Mouse (Mus musculus) monocyte, adult 2 months (primary cell): ENCODE measurements at regions not wholly inside any gene's neighbourhood (a gene's known extent, or its start where the extent isn't known, plus 50 kb on each side); places are given as distances from the start of the nearest gene placed in this dataset.

ENCODE experiments used
- DNase-seq, 2 experiments: peaks; one replicate each; pipeline ENCODE4 v3.0.0; 2022; ENCODE audit warnings: low spot score in 2 of 2, low read depth in 1 of 2

DNA sequence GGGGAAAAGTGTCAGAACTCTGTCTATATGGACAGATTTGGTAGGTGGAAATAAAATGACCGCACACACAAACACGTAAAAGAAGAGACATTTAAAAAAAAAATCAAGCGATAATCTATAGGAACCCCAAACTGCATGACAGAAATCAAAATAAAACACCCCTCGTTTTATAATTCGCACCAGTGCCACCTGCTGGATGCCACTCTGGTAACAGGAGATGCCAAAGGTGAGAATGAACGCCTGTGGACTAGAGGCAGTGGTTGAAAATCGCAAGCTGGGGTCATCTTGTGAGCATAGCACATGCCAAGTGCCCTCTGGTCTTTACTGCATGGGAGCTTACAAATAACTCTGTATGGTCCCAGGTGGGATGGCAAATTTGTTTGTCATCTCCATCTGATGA is 158.7 kb upstream of the Kazn start:
- no peak for DNase-seq

DNA sequence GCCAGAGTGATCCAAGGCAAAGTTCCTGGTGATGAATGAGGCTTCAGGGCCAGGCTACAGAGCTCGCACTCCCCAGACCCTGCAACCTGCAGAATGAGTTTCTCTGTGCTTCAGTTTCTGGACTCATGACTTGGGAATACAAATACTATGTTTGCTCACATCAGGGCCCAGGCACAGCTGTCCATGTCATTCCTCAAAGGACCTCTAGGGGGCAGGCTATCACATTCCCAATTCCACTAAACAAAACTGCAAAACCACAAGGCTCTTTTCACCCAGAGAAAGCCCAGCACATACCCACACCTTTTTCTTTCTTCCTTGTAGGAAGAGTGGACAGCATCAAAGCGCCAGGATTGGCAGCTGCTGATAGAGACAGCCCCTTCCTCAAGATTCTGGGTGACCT is 153.7 kb upstream of the Kazn start:
- no peak for DNase-seq

DNA sequence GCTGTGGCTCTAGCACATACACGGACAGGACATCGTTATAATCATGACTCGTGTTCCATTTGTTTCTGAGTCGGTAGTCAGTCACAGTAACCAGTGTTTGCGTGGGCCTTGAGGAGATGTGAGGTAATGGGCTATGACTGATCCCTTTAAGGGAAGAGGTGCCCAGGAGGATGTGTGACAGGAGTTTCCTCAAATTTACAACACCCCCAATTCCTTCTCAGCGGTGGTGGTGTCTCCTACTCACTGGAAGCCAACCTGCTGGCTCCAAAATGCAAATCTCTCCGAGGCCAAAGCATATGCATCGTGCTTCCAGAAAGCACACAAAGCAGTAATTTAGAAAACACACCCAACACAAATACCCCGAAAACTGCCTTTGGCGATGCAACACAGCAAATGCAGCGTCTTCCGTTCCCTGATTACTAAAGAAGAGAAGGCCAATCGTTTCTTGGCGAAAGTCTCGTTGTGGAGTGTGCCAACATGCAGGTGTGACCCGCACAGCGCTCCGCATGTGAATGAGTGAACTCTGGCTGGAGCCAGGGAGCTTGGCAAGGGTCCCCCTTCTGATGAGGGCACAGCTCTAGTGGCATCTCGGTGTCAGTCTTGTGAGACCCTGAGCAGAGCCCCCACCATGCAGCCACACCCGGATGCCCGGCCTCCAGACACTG is 151.5 kb upstream of the Kazn start:
- DNase-seq = no peak

DNA sequence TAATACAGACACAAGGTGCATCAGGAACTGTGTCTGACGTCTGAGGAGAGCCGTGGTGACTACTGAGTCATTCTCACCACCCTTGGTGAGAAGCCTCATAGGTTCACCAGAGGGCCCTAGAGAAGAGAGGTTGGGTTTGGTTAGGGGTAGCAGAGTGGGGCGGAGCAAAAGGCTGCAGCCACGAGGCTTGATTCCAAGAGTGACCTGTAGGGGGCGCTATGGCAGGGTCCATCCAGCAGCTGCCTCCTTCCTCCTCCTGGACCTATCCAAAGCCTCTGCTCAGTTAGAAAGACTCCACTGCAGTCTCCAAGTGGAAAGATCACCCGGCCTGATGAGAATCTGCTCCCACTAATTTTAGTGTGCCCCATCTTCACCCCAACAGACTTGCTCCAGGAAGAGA is 149.3 kb upstream of the Kazn start:
- no peak for DNase-seq

DNA sequence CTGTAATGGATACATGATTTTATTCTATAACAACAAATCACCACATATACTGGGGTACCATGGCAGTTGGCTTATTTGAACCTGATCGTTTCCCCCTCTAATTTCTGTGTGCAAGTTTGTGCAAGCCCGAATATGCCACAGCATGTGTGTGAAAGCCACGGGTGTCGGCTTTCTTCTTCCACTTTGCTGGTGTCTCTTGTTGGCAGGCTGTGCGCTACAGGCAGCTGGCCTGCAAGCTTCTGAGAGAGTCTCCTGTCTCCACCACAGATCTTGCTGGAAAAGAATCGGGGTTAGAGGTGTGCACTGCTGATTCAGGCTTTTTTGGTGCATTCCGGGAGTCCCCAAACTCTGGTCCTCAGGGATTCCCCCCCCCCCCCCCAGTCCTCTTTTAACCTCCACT is 142.0 kb upstream of the Kazn start:
- DNase-seq = no peak

DNA sequence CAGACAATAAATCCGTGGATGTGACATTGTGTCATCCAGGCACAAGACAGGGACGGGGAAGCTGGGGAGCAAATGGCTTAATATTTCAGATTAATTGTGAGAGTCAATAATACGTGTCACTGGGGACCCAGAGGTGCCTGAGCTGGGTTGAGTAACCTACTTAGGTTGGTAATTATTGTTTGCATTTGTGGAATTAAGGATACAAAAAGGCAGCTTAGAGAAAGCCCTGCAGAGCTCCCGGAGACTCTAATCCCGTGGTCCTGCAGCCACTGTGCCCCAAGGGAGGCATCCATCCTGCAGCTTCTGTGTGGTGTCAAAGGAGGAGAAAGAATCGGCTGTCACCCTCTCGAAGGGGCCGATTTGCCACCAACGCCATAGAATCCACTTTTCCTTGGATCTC is 139.3 kb upstream of the Kazn start:
- no peak for DNase-seq

DNA sequence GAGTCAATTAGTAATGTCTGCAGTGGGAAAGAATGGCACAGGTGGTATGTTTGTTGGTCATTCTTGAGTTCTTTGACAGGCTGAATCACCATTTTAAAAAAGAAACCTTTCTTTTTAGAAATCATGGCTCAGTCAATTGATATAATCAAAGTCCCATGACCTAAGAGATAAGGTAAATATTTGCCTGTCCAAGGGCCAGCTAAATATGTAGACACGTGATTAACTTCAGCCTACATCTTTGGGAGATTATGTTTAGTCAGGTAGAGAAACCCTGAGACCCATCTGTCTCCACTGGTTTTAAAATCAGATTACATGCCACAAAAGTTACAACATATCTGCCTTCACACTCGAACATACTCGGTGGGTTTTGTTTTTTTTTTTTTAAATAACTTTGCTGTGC is 128.6 kb upstream of the Kazn start:
- no peak for DNase-seq

DNA sequence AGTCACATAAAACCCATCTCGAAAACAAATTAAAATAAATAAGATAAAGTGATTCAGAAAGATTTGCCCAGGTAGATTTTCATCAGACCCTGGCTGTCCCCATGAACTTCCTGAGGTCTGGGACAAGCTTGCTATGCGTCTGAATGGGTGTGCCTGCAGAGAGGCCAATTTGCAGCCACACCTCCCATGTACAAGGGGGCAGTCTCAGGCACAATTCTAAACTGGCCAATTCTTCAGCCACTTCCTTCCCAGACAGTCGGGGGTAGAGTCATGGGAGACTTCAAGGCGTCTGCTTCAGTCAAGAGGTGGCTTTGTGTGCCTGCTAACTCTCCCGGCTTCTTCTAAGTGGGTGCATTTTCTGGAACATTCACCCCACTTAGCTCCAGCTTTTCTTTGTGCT is 122.9 kb upstream of the Kazn start:
- DNase-seq = no peak

DNA sequence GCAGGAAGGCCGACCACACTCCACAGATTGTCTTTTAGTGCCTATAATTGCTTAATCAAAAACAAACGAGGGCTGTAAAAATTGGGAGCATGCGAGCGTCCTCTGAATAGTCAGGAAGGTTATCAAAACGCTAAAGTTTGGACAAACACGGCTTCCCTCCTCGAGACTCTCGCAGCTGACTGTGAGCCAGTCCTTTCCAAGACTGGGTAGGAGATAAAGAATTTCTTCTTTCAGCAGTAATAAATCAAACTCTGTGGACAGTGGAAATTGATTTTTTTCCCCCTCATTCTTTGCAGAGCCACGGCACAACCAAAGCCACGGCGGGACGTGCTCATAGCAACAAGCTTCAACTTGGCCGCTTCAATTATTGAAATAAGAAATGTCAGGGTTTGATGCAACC is 119.7 kb upstream of the Kazn start:
- no peak for DNase-seq

DNA sequence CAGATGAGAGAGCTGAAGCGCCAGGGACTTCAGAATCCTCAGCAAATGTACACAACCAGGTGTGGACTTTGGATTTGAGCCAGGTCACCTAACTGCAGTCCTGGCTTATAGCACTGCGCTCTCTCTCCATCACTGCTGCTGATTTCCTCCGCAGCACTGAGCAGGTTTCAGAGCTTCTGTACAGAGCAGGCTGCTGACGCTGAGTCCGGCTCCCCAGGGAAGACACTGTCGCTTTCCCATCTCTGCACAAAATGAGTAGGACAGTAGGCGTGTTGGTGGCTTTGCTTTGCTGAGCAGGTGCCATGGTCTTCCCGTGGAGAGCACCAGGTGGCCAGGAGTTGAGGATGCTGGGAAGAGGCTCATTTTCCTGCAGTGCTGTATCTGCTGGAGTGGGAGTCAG is 116.2 kb upstream of the Kazn start:
- no peak for DNase-seq

DNA sequence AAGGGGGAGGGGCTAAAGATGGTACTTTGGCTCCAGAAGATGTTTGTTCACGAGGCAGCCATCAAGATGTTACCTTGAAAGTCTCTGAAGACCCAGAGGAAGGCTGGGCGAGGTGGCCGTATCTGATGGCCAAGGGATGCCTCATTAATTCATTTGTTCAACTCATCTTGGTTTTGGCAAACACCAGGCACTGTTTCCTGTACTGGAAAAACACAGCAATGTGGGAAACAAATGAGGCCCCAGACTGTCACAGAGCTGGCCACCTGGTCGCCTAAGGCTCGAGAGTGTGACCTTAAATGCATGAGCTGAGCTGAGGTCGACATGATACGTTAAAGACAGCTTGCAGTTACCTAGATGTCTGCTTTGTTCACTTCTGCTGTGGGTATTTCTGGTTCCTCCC is 114.3 kb upstream of the Kazn start:
- DNase-seq = no peak

DNA sequence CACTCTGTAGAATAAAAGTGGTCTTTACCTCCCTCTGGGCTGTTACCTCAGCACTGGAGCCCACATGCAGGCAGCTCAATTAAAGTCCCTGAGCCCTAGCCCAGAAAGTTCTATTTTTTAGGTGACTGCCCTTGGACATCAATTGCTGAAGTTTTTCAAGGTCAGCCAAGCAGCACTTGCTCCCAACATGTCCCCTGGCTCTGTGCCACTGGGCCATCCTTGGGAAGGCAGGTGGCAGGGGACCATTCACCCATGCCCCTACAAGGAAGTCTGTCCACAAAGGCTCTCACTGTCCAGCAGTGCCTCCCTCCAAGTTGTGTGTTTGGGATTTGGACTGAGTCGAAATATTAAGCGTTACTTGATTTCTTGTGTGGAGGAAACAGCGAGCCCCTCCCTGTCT is 112.6 kb upstream of the Kazn start:
- no peak for DNase-seq

DNA sequence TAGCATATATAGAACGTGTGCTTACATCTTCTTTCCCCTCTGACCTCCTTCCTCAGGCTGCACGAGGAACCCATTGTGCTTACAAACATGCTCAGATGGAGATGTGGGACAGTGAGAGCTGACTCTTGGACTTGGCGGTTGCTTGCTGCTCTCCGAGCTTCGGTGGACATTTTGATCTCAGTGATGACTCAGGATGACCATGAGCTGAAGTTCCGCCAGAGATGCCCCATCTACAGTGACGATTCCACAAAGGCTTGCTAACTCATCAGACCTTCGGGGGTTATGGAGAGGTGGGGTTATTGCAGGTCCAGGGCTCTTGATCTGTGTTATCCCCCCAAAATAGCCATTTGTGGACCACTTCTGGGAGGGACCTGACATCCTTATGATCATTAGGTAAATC is 111.8 kb upstream of the Kazn start:
- no peak for DNase-seq

DNA sequence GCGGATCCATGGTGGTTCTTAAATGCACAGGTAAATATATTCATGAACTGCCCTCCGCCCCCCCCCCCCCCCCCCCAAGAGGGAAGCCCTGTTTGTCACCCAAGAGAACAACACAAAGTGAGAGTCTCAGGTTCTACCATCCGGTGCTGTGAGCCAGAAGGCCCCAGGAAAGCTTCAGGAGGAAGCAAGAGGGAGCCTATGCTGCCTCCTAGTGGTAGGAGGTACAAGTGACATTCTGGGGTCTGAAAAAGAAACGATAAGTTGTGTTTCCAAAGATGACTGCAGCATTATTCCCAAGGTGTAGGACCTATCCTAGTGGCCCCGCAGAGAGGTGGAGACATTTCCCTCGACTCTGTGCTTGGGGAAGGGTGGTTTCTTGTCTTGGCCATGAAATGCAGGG is 109.7 kb upstream of the Kazn start:
- no peak for DNase-seq

DNA sequence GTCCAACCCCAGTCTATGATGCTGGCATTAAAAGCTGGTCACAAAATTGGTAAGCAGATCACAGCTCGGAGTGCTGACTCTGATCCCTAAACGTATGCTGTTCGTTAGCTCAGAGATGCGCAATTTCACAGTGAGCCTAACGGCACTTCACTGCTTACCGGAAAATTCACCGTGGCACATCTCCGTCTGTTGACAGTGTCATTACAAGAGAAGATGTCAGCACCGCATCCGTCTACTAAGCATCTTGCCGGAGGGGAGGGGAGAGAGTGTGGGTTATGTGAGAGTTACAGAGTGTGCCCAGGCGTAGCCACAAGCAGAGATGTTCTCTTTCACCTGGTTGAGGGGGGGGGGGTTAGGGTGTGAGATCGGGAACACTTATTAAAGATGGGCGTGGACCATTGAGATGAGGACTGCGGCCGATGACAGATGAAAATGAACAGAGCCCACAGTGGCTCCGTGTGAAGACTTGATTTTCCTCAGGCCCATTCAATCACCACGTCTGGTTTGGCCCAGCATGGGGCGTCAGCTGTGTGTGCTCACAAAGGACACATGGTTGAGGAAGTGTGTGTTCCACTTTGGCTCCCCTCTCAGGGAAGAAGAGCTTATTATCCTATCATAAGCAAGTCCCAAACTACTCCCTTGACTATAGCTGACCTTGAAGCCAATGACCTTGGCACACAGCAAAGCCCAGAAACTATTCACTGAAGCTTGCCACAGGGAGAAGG is 103.4 kb upstream of the Kazn start:
- no peak for DNase-seq

DNA sequence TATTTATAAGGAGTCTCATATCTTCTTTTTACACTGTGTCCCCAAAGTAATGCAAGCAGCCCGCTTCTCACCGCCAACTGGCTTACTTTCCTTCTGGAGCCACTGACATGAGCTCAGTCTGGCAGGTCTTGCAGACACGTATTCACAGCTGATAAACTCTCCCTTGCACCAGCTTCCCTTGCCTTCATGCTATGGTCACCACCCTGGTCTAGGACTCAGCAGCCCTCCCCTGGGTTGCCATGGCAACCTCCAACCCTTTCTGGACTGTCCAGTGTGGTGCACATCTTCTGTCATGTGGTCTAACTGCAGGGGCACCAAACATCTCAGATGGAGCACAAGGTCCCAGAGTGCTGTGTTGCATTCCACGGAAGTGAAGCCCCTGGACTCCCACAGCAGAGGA is 102.1 kb upstream of the Kazn start:
- no peak for DNase-seq

DNA sequence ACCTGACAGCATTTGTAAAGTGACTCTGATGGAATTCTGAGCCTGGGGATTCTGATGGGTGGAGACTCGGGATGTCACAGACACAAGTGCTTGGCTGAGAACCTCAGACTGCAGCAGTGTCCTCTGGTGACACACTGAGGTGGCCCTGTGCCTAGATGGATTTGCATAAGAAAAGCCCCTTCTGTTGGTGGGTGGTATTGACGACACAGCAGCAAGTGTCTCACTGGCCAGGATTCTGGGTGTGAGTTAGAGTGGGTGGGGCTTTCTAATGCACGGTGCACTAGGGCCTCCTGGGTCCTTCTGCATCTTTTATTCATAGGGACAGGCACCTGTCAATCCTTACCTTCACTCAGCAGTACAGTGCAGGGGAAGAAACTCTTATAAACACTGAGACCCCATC is 100.9 kb upstream of the Kazn start:
- no peak for DNase-seq

DNA sequence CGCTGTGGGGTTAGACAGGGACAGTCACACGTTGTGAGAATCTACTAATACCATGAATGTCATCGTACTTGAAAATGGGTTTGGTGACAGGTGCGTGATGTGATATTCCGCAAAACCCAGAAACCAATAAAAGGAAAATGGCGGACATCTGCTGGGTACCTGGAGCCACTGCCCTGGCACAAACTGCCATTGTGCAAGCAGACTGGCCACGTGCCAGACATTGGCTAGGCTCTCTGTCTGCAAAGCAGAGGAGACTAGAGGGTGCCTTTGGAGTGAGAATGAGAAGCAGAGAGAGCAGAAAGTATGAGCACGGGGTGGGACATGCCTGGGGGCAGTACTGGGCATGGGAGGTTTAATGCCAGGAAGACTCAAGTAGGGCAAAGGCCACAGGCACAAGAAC is 98.5 kb upstream of the Kazn start:
- DNase-seq = no peak

DNA sequence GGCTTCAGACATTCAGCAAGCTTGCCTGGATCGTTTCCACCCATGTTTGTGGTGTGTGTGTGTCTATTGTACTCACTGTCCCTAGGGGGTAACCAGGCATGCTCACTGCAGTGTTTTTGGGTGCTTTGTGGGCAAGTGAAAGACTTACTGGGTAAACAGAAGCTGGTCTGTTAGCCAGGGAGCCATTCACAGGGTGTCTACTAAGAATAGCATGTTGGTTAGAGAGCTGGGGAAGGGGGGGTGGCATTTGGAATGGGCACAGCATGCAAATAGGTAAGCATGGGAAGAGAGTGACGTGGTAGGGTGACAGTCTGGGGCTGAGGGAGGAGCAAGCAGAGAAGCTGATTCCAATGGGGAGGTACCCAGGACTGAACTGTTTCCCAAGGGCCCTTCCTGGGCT is 97.7 kb upstream of the Kazn start:
- no peak for DNase-seq

DNA sequence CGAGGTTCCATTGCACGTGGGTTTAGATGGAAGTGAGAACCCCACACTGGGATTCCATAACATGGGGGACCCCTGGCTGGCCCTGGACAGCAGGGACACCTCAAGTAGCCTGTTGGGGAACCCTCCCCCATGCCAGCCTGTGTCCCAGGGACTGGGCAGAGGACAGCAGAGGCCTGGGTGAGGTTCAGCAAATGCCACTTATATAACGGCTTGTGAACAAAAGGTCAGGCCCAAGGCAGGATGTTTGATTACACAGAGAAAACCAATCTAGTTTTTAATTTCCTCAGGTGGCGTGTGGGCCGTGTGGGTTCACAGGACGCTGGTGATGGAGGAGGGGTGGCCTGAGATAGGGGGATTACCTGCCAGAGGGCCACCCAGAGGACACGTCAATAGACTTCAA is 94.9 kb upstream of the Kazn start:
- DNase-seq = no peak

DNA sequence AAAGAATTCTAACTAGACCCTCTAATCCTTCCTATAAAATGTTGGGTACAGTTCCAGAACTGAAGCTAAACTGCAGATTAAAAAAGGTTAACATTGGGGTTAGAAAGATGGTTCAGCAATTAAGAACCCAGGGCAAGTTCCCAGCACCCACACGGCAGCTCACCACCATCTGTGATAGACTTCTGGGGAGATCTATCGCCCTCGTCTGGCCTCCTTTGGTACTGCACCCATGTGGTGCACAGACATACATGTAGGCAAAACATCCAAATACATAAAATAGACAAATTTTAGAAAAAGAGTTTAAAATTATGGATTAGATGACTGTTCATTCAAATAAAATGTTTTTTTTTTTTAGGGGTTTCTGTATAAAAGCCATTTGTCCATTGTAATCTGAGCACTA is 91.4 kb upstream of the Kazn start:
- DNase-seq = no peak

DNA sequence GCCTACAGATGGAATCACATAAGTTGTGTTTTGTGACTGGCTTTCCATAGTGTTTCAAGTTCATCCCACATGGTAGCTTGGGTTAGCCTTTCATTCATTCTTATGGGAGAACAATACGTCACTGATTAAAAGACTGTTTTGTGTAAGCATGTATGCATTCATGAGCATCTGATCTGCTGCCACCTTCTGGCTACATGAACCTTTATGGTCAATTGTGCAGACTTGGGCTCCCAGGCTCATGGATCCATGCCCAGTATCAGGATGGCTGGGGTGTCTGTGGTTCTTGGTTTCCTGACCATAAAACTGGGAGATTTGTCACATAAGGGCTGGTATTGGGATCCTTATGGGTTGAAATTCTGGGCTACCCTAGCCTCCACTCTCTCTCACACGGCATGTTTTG is 90.4 kb upstream of the Kazn start:
- DNase-seq = no peak

DNA sequence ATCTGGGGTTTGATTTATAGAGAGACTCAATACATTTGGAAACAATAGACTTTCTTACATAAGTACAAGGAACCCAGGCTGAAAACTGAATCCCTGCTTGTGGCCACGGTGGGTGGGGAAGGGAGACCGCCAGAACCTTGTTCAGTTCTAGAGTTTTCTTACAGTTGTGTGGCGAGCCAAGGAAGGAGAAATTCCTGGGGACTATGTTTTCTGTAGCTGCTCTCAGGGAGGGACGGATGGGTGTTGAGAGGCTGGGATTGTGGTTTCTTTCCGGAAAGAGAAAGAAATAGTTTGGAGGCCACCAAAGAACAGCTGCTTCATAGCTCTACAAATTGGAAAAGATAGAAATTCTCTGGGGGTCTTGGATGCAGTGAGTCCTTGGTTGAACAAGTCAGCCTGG is 87.3 kb upstream of the Kazn start:
- no peak for DNase-seq
